Mouse (Mus musculus): ENCODE results near the gene Cpt1a. TPM values are rescaled to one million over a fixed set of nuclear protein-coding genes. Genes with fewer than 3 reads are reported as not detected.
A peak's percentile ranks its signal among the peaks of the same experiment; 100 is the strongest.

The Cpt1a gene
- total RNA-seq, 2 experiments from 2014 or later: 11.7 to 19.0 TPM

DNA sequence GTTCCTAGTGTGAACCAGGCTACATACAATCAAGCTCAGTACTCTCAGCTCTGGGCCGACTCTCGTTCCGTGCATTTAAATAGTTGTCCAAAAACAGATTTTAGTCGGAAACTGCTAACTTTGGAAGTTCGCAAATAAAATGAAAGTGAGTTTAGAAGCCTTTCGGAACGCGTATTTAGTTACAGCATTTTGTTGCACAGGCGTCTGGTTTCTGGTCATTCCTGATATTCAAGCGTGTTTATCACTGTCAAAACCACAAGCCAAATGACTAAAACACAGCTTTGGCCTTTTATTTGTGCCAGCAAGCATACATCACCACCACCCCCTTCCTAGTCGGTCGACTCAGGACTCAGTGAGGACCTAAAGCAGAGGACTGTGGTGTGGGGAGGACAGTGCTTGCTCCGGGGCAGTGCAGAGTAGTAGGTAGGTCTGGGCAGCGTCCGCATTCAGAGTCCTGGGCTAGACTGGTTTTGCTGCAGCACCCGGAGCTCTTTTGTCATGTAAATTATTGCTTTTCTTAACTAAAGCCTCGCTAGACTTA, 2.2 kb downstream of the Cpt1a start:
- DNase-seq: no peak
- intact Hi-C loops (cut with DNase I): no loop called here

DNA sequence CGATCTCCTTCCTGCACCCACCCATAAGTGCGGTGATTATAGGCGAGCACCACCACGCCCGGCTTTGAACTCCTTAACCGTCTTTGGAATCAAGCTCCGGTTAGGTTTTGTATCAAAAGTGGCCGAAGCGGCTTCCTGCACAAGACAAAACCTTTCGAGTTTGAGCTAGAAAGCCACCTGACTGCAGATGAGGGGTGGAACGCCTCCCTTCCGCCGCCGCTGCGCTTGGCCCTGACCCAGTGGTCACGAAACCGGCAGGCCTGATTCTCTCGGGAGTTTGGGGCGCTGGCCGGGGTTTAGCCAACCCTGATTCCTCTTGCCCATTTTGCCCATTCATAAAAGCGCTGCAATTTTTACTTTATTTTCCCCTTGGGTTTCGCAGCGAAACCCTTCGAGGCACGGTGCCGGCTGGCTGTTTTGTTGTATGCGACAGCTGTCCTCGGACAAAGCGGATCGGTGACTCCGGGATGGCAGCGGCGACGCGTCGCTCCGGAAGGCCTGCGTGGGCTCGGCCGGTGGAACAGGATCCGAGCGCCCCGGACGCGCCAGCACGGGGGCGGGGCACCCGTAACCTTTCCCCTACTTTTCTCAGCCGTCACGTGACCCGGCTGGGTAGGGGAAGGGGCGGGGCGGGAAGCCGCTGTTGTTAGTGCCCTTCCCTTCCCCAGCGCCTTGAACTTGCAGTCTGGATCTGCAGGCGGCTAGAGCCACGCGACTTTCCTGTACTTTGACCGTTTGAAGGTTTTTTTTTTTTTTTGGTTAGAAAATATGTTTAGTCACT, 3.0 kb downstream of the Cpt1a start:
- DNase-seq: peak; percentile 89 to 94
- intact Hi-C loops (cut with DNase I): no loop called here

- intact Hi-C loops (cut with DNase I): no loop called here
- no peak for DNase-seq
Observed at GRCm38 (mm10) chr19:3325771-3326478, 3.8 kb downstream of the Cpt1a start.

- no peak for DNase-seq
- intact Hi-C loops (cut with DNase I): no loop called here
Observed at GRCm38 (mm10) chr19:3326479-3327047, 4.4 kb downstream of the Cpt1a start.

- DNase-seq: peak in 1 of 2 experiments; percentile 55
- intact Hi-C loops (cut with DNase I): no loop called here
Observed at GRCm38 (mm10) chr19:3333247-3333646, 11.1 kb downstream of the Cpt1a start.

- intact Hi-C loops (cut with DNase I): no loop called here
- no peak for DNase-seq
Observed at GRCm38 (mm10) chr19:3333694-3334515, 11.8 kb downstream of the Cpt1a start.

- intact Hi-C loops (cut with DNase I): no loop called here
- DNase-seq: no peak
Observed at GRCm38 (mm10) chr19:3334550-3334949, 12.4 kb downstream of the Cpt1a start.

DNA sequence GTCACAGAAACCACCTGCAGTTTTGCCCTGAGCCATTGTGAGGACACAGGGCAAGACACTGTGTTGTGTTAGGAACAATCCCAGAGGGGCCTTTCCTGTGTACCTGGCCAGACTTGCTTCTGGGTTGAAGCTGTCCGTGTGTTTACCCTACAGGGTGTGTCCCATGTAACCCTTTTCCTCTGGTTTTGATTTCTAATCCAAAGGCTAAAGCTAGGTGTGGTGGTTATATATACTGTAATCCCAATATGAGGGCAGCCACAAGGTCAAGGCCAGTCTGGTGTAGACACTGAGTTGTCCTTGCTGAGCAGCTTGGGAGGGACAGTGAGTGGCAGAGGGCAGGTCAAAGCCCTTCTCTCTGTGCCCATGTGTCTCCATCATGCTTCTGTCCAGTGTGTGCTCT, 13.8 kb downstream of the Cpt1a start:
- intact Hi-C loops (cut with DNase I): no loop called here
- no peak for DNase-seq

- no peak for DNase-seq
- intact Hi-C loops (cut with DNase I): no loop called here
Observed at GRCm38 (mm10) chr19:3336485-3337255, 14.5 kb downstream of the Cpt1a start.

- intact Hi-C loops (cut with DNase I): no loop called here
- DNase-seq: no peak
Observed at GRCm38 (mm10) chr19:3339187-3339586, 17.1 kb downstream of the Cpt1a start.

GRCm38 (mm10) chr19:3341021-3341420, 18.9 kb downstream of the Cpt1a start:
- DNase-seq: no peak
- intact Hi-C loops (cut with DNase I): no loop called here

DNA sequence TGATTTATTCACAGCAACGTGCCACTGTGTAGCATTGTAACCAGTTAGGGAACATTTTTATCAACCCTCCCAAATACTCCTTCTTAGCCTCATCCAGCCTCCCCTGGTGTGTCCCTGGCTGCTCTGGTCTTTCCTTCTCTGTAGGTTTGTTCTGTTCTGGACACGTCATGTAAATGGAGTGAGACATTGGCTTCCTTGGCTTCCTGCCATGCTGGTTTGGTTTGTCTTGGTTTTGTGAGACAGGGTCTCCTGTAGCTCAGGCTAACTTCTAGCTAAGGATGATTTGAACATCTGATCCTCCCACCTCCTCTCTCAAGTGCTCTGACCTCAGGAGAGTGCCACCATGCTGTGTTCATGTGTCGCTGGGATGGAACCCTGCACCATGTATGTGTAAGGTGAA, 21.8 kb downstream of the Cpt1a start:
- no peak for DNase-seq
- intact Hi-C loops (cut with DNase I): no loop called here

DNA sequence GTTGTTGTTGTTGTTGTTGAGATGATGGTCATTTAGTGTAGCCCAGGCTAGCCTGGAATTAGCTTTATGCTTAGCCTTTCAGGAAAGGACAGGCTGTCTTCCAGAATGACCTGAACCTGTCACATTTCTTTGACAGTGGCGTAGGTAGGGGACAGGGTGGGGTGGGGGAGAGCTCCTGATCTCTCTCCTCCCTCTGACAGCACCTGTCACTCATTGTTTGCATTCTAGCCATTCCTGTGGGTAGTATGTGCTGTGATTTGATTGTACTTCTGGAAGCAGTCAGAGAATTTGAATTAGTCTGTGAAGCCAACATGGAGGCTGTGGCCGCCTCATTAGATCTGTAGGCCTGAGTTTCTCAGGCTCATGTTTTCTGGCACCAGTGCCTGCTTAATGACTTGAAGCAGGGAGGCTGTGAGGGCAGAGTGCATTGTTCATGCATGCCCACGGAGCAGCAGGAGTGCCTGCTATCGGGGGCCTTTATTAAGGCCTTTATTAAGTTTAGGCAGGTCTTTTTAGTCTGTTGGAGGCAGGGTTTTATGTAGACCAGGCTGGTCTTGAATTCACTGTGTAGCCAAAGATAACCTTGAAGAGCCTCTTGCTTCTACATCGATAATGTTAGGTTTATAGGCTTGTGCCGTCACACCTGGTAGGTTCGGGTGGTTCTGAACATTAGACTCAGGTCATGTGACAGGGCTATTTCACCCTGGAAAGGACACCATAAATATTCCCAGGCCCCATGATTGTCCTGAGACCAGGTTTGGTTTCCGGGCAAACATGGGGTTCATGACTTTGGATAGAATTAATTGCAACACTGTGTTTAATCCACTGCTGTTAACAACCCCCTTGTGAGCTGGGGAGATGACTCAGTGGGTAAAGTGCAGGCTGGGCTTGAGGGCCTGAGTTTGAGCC, 22.8 kb downstream of the Cpt1a start:
- DNase-seq: no peak
- intact Hi-C loops (cut with DNase I): no loop called here

DNA sequence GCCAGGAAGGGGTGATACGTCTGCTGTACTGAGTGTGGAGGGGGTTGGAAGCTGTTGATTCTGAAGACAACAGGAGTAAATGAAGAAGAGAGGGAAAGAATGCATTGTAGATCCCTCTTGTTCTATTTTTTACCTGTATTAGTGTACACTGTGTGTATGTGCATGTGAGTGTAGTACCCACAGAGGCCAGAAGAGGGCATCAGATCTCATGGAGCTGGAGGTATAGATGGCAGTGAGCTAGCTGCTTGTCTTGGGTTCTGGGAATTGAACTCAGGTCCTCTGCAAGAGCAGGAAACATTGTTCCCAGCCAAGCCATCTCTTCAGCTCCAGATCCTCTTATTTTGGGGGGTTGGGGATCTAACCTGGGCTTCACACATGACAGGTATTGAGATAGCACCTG, 25.6 kb downstream of the Cpt1a start:
- DNase-seq: no peak
- intact Hi-C loops (cut with DNase I): no loop called here

GRCm38 (mm10) chr19:3353415-3354111, 31.4 kb downstream of the Cpt1a start:
- intact Hi-C loops (cut with DNase I): loop anchor here (2.0 kb wide), 1 partner anchor 61 kb away; no protein-coding TSS in a partner anchor
- DNase-seq: peak; percentile 44 to 55

DNA sequence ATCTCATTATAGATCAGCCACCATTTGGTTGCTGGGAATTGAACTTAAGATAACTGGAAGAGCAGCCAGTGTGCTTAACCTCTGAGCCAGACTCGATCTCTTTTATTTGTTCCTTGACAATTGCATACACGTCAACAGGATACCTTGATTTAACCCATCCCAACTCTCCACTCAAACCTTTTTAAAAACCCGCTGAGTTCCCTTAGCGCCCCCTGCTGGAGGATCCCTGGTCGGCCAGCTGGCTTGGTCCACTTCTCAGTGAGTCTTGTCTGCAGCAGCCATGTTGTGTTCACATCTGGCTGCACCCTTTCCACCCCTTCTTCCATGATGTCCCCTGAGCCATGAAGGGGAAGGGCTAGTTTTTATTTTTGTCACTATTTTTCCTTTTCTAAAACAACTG, 33.0 kb downstream of the Cpt1a start:
- intact Hi-C loops (cut with DNase I): loop anchor here (2.0 kb wide), 1 partner anchor 62 kb away; no protein-coding TSS in a partner anchor

GRCm38 (mm10) chr19:3356516-3356915, 34.4 kb downstream of the Cpt1a start:
- DNase-seq: no peak
- intact Hi-C loops (cut with DNase I): loop anchor here (2.0 kb wide), 1 partner anchor 36 kb away; no protein-coding TSS in a partner anchor

More for the DNA sequence above, 33.0 kb downstream of the Cpt1a start:
- no peak for DNase-seq

DNA sequence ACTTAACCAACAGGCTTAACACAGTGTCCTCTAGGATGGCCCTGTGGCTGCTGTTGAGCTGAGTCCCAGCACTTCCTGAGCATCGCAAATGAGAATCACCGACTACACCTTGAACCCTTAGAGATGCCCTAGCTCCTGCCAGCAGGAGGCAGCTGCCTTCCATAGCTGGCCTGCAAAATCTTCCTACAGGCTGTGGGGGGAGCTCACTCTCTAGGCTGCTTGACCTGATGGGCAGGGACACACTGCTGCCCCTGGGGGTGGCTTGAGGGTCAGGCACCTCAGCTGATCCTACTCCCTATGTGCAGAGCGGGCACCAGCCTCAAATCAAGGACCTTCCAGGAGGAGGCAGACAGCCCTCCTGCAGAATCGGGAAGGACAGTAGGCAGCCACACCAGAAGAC, 35.5 kb downstream of the Cpt1a start:
- intact Hi-C loops (cut with DNase I): loop anchor here (2.0 kb wide), 1 partner anchor 37 kb away; no protein-coding TSS in a partner anchor
- DNase-seq: no peak

Measured in gastrocnemius, postnatal 36 days (tissue).